Mouse (Mus musculus) embryonic facial prominence, embryonic 15.5 days (tissue): ENCODE results near the gene Tmem176a. TPM values are rescaled to one million over a fixed set of nuclear protein-coding genes. Genes with fewer than 3 reads are reported as not detected.

ENCODE experiments used
- polyA plus RNA-seq: library from polyadenylated mRNA; unstranded; fragments of >200 nt; fragmentation: Nextera tagmentation; extraction: Ambion mirVana; gene quantifications from 2 replicates; pipeline ENCODE4 v1.2.1, GENCODE M21; 2015

The Tmem176a gene
- polyA plus RNA-seq, 1 experiment from 2014 or later: 77.8 TPM

Other genes starting within 250 kb of the Tmem176a start
- 26.6 and 28.6 TPM in 2 replicates for gene Repin1, start 247.0 kb upstream of the Tmem176a start, polyA plus RNA-seq
- not detected in 2 replicates for gene Gm44965, start 247.0 kb upstream of the Tmem176a start, polyA plus RNA-seq
- 5.9 TPM in 2 replicates for gene Zfp775, start 238.9 kb upstream of the Tmem176a start, polyA plus RNA-seq
- 1.3 and 1.5 TPM in 2 replicates for gene AI854703, start 214.2 kb upstream of the Tmem176a start, polyA plus RNA-seq
- 1.1 and 1.4 TPM in 2 replicates for gene Gimap8, start 193.7 kb upstream of the Tmem176a start, polyA plus RNA-seq
- 10.6 and 13.0 TPM in 2 replicates for gene Gimap9, start 164.8 kb upstream of the Tmem176a start, polyA plus RNA-seq
- 12.9 and 13.4 TPM in 2 replicates for gene Gimap4, start 156.4 kb upstream of the Tmem176a start, polyA plus RNA-seq
- gene Gimap6, start 132.7 kb upstream of the Tmem176a start, polyA plus RNA-seq: 20.3 and 22.3 TPM in 2 replicates
- gene Gm28053, start 122.3 kb upstream of the Tmem176a start, polyA plus RNA-seq: 0.83 and 1.3 TPM in 2 replicates
- gene Gimap7, start 122.3 kb upstream of the Tmem176a start, polyA plus RNA-seq: 0.20 TPM in 1 of 2 replicates, not detected in the other
- gene Gimap1, start 101.9 kb upstream of the Tmem176a start, polyA plus RNA-seq: 10.5 and 13.3 TPM in 2 replicates
- 4.6 and 7.2 TPM in 2 replicates for gene Gimap5, start 94.7 kb upstream of the Tmem176a start, polyA plus RNA-seq
- not detected in 2 replicates for gene Gimap3, start 70.1 kb upstream of the Tmem176a start, polyA plus RNA-seq
- gene Tmem176b, start 577 bp downstream of the Tmem176a start, polyA plus RNA-seq: 212 and 224 TPM in 2 replicates
- gene Aoc1, start 32.0 kb downstream of the Tmem176a start, polyA plus RNA-seq: 0.23 TPM in 1 of 2 replicates, not detected in the other
- gene 1600015I10Rik, start 89.0 kb downstream of the Tmem176a start, polyA plus RNA-seq: not detected in 2 replicates
- not detected in 2 replicates for gene Doxl2, start 134.0 kb downstream of the Tmem176a start, polyA plus RNA-seq
- gene Svs1, start 145.9 kb downstream of the Tmem176a start, polyA plus RNA-seq: not detected in 2 replicates
- gene Gpnmb, start 195.6 kb downstream of the Tmem176a start, polyA plus RNA-seq: 2.9 and 4.0 TPM in 2 replicates
- 58.3 and 61.2 TPM in 2 replicates for gene Malsu1, start 232.9 kb downstream of the Tmem176a start, polyA plus RNA-seq